Mouse (Mus musculus): ENCODE measurements around the gene Miip. TPM values are rescaled to one million over a fixed set of nuclear protein-coding genes. Genes with fewer than 3 reads are reported as not detected.

Gene Miip
- polyA plus RNA-seq (2012; ENCODE audit: insufficient read depth, insufficient read length, missing spikeins): 37.6 and 37.7 TPM in 2 replicates

GRCm38 (mm10) chr4:147868450-147869031, at the start of gene Miip, which contains the start of gene Fv1:
TSS of gene Miip (minus strand) at chr4:147868816.
TSS of gene Fv1 (plus strand) at chr4:147868979.
- peak within 1 kb of the TSS; percentile 79 for H3K4me3 ChIP-seq (ENCODE audit: insufficient read depth, low read length)
- H3K27ac ChIP-seq (ENCODE audit: insufficient read depth, low read depth, low read length): peak within 1 kb of the TSS; percentile 60
- H3K4me1 ChIP-seq (ENCODE audit: control insufficient read depth, insufficient read depth, low read length): peaks cover 6% of the 10 kb centered on the region; the same call in 1 of the 2 replicates
- TF ChIP-seq POLR2A (IDR thresholded peaks at IDR 0.05; ENCODE audit: borderline replicate concordance, low read depth, low read length) (no peak; the same call in 1 of the 2 replicates), CTCF (IDR thresholded peaks at IDR 0.05; ENCODE audit: low read depth, low read length) (no peak)

- Histone ChIP-seq H3K4me3 (ENCODE audit: insufficient read depth, low read length) (no peak overlapping the region), H3K4me1 (ENCODE audit: control insufficient read depth, insufficient read depth, low read length) (peaks cover 4% of the 10 kb centered on the region; the same call in 1 of the 2 replicates), H3K27ac (ENCODE audit: insufficient read depth, low read depth, low read length) (no peak overlapping the region)
- TF ChIP-seq CTCF (IDR thresholded peaks at IDR 0.05; ENCODE audit: low read depth, low read length) (no peak), POLR2A (IDR thresholded peaks at IDR 0.05; ENCODE audit: borderline replicate concordance, low read depth, low read length) (no peak)
Measured at GRCm38 (mm10) chr4:147909486-147909885, 40.9 kb upstream of the Miip start.

GRCm38 (mm10) chr4:147906230-147906629, 37.6 kb upstream of the Miip start:
- no peak for TF ChIP-seq CTCF (IDR thresholded peaks at IDR 0.05; ENCODE audit: low read depth, low read length)
- TF ChIP-seq POLR2A (IDR thresholded peaks at IDR 0.05; ENCODE audit: borderline replicate concordance, low read depth, low read length): no peak
- Histone ChIP-seq H3K4me1 (ENCODE audit: control insufficient read depth, insufficient read depth, low read length) (peaks cover 11% of the 10 kb centered on the region), H3K27ac (ENCODE audit: insufficient read depth, low read depth, low read length) (no peak overlapping the region)

GRCm38 (mm10) chr4:147905090-147905659, 36.6 kb upstream of the Miip start:
- no peak for TF ChIP-seq CTCF (IDR thresholded peaks at IDR 0.05; ENCODE audit: low read depth, low read length)
- Histone ChIP-seq H3K4me1 (ENCODE audit: control insufficient read depth, insufficient read depth, low read length) (peaks cover 11% of the 10 kb centered on the region), H3K4me3 (ENCODE audit: insufficient read depth, low read length) (peak overlapping the region; percentile 45), H3K27ac (ENCODE audit: insufficient read depth, low read depth, low read length) (no peak overlapping the region)

More at GRCm38 (mm10) chr4:147906230-147906629, 37.6 kb upstream of the Miip start:
- no peak overlapping the region for H3K4me3 ChIP-seq (ENCODE audit: insufficient read depth, low read length)

- TF ChIP-seq POLR2A (IDR thresholded peaks at IDR 0.05; ENCODE audit: borderline replicate concordance, low read depth, low read length) (peak; percentile 79), CTCF (IDR thresholded peaks at IDR 0.05; ENCODE audit: low read depth, low read length) (no peak)
- H3K27ac ChIP-seq (ENCODE audit: insufficient read depth, low read depth, low read length): peak within 1 kb of the TSS; percentile 67
- H3K4me1 ChIP-seq (ENCODE audit: control insufficient read depth, insufficient read depth, low read length): peaks cover 11% of the 10 kb centered on the region
Measured at GRCm38 (mm10) chr4:147904313-147905089, 35.9 kb upstream of the Miip start, which contains the start of gene Mfn2. TSS of gene Mfn2 (minus strand) at chr4:147904704.

GRCm38 (mm10) chr4:147903601-147904000, 35.0 kb upstream of the Miip start:
- H3K4me1 ChIP-seq (ENCODE audit: control insufficient read depth, insufficient read depth, low read length): peaks cover 11% of the 10 kb centered on the region
- peak overlapping the region; percentile 78 for H3K4me3 ChIP-seq (ENCODE audit: insufficient read depth, low read length)
- no peak overlapping the region for H3K27ac ChIP-seq (ENCODE audit: insufficient read depth, low read depth, low read length)
- TF ChIP-seq POLR2A (IDR thresholded peaks at IDR 0.05; ENCODE audit: borderline replicate concordance, low read depth, low read length) (no peak), CTCF (IDR thresholded peaks at IDR 0.05; ENCODE audit: low read depth, low read length) (no peak)

More at GRCm38 (mm10) chr4:147904313-147905089, 35.9 kb upstream of the Miip start, which contains the start of gene Mfn2:
- H3K4me3 ChIP-seq (ENCODE audit: insufficient read depth, low read length): peak within 1 kb of the TSS; percentile 78

GRCm38 (mm10) chr4:147902906-147903500, 34.4 kb upstream of the Miip start:
- no peak overlapping the region for H3K27ac ChIP-seq (ENCODE audit: insufficient read depth, low read depth, low read length)
- TF ChIP-seq POLR2A (IDR thresholded peaks at IDR 0.05; ENCODE audit: borderline replicate concordance, low read depth, low read length) (no peak), CTCF (IDR thresholded peaks at IDR 0.05; ENCODE audit: low read depth, low read length) (no peak)
- no peak overlapping the region for H3K4me3 ChIP-seq (ENCODE audit: insufficient read depth, low read length)
- H3K4me1 ChIP-seq (ENCODE audit: control insufficient read depth, insufficient read depth, low read length): peaks cover 11% of the 10 kb centered on the region

- TF ChIP-seq POLR2A (IDR thresholded peaks at IDR 0.05; ENCODE audit: borderline replicate concordance, low read depth, low read length) (no peak), CTCF (IDR thresholded peaks at IDR 0.05; ENCODE audit: low read depth, low read length) (no peak)
- H3K27ac ChIP-seq (ENCODE audit: insufficient read depth, low read depth, low read length): no peak overlapping the region
- H3K4me1 ChIP-seq (ENCODE audit: control insufficient read depth, insufficient read depth, low read length): peaks cover 19% of the 10 kb centered on the region
- no peak overlapping the region for H3K4me3 ChIP-seq (ENCODE audit: insufficient read depth, low read length)
Measured at GRCm38 (mm10) chr4:147900452-147900851, 31.8 kb upstream of the Miip start.

GRCm38 (mm10) chr4:147897348-147897747, 28.7 kb upstream of the Miip start:
- no peak overlapping the region for H3K27ac ChIP-seq (ENCODE audit: insufficient read depth, low read depth, low read length)
- no peak for TF ChIP-seq POLR2A (IDR thresholded peaks at IDR 0.05; ENCODE audit: borderline replicate concordance, low read depth, low read length)
- TF ChIP-seq CTCF (IDR thresholded peaks at IDR 0.05; ENCODE audit: low read depth, low read length): no peak
- H3K4me1 ChIP-seq (ENCODE audit: control insufficient read depth, insufficient read depth, low read length): peaks cover 9% of the 10 kb centered on the region
- H3K4me3 ChIP-seq (ENCODE audit: insufficient read depth, low read length): no peak overlapping the region
